Mouse (Mus musculus): ENCODE measurements around the gene Figla.

- TF ChIP-seq CTCF (IDR thresholded peaks at IDR 0.05; ENCODE audit: low read depth, low read length) (no peak), POLR2A (IDR thresholded peaks at IDR 0.05; ENCODE audit: borderline replicate concordance, low read depth, low read length) (no peak)
Measured at GRCm38 (mm10) chr6:85973336-85973735, 42.6 kb upstream of the Figla start.
